Comparison of ENCODE assay signal across 17 mouse cellular contexts in genomic region chr6:67436295-67436694, GRCm38 (mm10). TPM values are rescaled to one million over a fixed set of nuclear protein-coding genes. Genes with fewer than 3 reads are reported as not detected.
A peak's percentile ranks its signal among the peaks of the same experiment; 100 is the strongest.
DNase-seq lines count a peak whose midpoint lies in the region; TF ChIP-seq lines count a peak whose summit lies in the region.
"Had no signal": no experiment of that assay in that cellular context is flagged by ENCODE, and none has a peak within 500 bp of the region (broad histone marks: within the 10 kb centered on the region; RNA-seq: fewer than 3 reads in every experiment).

No protein-coding gene starts in this region.

- no peak for DNase-seq in gastrocnemius, adult 2 months
- DNase-seq in gastrocnemius, adult 18-20 months (ENCODE audit: low spot score) = no peak
- DNase-seq in left cerebral cortex, adult 2 months (ENCODE audit: extremely low spot score in 1 of 2, low spot score in 2 of 2) = no peak
- no peak for DNase-seq in left cerebral cortex, adult 18-20 months (ENCODE audit: low spot score in 2 of 2)
- DNase-seq in 3T3-L1 (ENCODE audit: low read depth, low spot score) = peak; percentile 62
- DNase-seq in c-Kit-positive CD71-negative TER-119-negative erythroid progenitor cells, embryonic 14.5 days (ENCODE audit: low read depth) = peak; percentile 10
- no peak for DNase-seq in adrenal gland, adult (ENCODE audit: inconsistent age in 2 of 2, low spot score in 1 of 2)
- DNase-seq: adrenal gland, postnatal 10 days; cerebellum, adult 11-12 months; cerebellum, adult 9-10 months; gastrocnemius, postnatal 14 days; heart, postnatal 36 days had no signal

- TF ChIP-seq CTCF in gastrocnemius, adult 2 months (IDR thresholded peaks at IDR 0.05) = peak; percentile 37
- TF ChIP-seq CTCF in left cerebral cortex, adult 2 months (IDR thresholded peaks at IDR 0.05) = peak; percentile 42

- intact Hi-C loops in gastrocnemius, adult 2 months (cut with DNase I) = loop anchor here (5.0 kb wide), 1 partner anchor 264 kb away; no protein-coding TSS in a partner anchor
- intact Hi-C loops in left cerebral cortex, adult 2 months (cut with DNase I) = loop anchor here (2.0 to 5.0 kb wide), 2 partner anchors 239 to 267 kb away; no protein-coding TSS in a partner anchor

- H3K27ac ChIP-seq in gastrocnemius, adult 2 months = no peak overlapping the region
- H3K27ac ChIP-seq in left cerebral cortex, adult 2 months = no peak overlapping the region
- H3K27ac ChIP-seq: embryonic facial prominence, embryonic 12.5 days; forebrain, embryonic 15.5 days; heart, embryonic 13.5 days; hindbrain, embryonic 15.5 days had no signal

- H3K4me3 ChIP-seq in gastrocnemius, adult 2 months = no peak overlapping the region
- H3K4me3 ChIP-seq in left cerebral cortex, adult 2 months = no peak overlapping the region
- H3K4me3 ChIP-seq: embryonic facial prominence, embryonic 12.5 days; forebrain, embryonic 15.5 days; heart, embryonic 13.5 days; hindbrain, embryonic 15.5 days had no signal

RNA-seq across cellular contexts. Expression of gene Il23r, which starts 55.4 kb away (rescaled TPM):
- not detected for total RNA-seq in gastrocnemius, adult 2 months (2021)
- total RNA-seq in gastrocnemius, adult 18-20 months (2021) = not detected
- total RNA-seq in left cerebral cortex, adult 2 months (2021) = not detected
- total RNA-seq in left cerebral cortex, adult 18-20 months (2021) = not detected
- total RNA-seq: CH12.LX; gastrocnemius, postnatal 14 days; heart, postnatal 36 days had no signal

Comparison
In these comparisons a context has a peak if more than half of its experiments do, and no peak if none do; other contexts are left out.
1. DNase-seq: peak in 3T3-L1 (single experiment) and c-Kit-positive CD71-negative TER-119-negative erythroid progenitor cells, embryonic 14.5 days (single experiment); none in gastrocnemius, adult 2 months (single experiment), gastrocnemius, adult 18-20 months (single experiment), left cerebral cortex, adult 2 months (0 of 2), left cerebral cortex, adult 18-20 months (0 of 2) and adrenal gland, adult (0 of 2).